Mouse (Mus musculus): Measurements from ENCODE around the gene Stx11. TPM values are rescaled to one million over a fixed set of nuclear protein-coding genes. Genes with fewer than 3 reads are reported as not detected.

Gene Stx11
- polyA plus RNA-seq, 1 experiment from 2014 or later = 2.7 TPM

- ATAC-seq (ENCODE audit: low FRiP score) (no peak), DNase-seq (ENCODE audit: low spot score) (peak; percentile 19)
- Histone ChIP-seq H3K9ac (ENCODE audit: low read depth, low read length) (no peak overlapping the region), H3K9me3 (ENCODE audit: control insufficient read depth, low read length) (no peaks in the 10 kb centered on the region), H3K4me2 (replicated peaks; ENCODE audit: low read depth, low read length) (no peak overlapping the region), H3K4me1 (replicated peaks; ENCODE audit: control insufficient read depth, insufficient read depth, low read length) (no peaks in the 10 kb centered on the region), H3K4me3 (ENCODE audit: low read depth, low read length) (no peak overlapping the region), H3K36me3 (ENCODE audit: control insufficient read depth, insufficient read depth, low read length) (no peaks in the 10 kb centered on the region), H3K27ac (ENCODE audit: low read depth, low read length) (no peak overlapping the region), H3K27me3 (ENCODE audit: control insufficient read depth, insufficient read depth, low read length) (no peaks in the 10 kb centered on the region)
- WGBS = 65% methylated on average over 11 of the region's 11 CpGs
These were observed 52.0 kb downstream of the Stx11 start for GRCm38 (mm10) chr10:12911981-12912530.

GRCm38 (mm10) chr10:12911451-12911850 is 52.6 kb downstream of the Stx11 start:
- no peak for ATAC-seq (ENCODE audit: low FRiP score)
- no peaks in the 10 kb centered on the region for H3K4me1 ChIP-seq (replicated peaks; ENCODE audit: control insufficient read depth, insufficient read depth, low read length)
- no peak overlapping the region for H3K9ac ChIP-seq (ENCODE audit: low read depth, low read length)
- 89% methylated on average over 13 of the region's 13 CpGs for WGBS
- H3K27me3 ChIP-seq (ENCODE audit: control insufficient read depth, insufficient read depth, low read length) = no peaks in the 10 kb centered on the region
- H3K4me2 ChIP-seq (replicated peaks; ENCODE audit: low read depth, low read length) = no peak overlapping the region
- no peaks in the 10 kb centered on the region for H3K36me3 ChIP-seq (ENCODE audit: control insufficient read depth, insufficient read depth, low read length)
- no peak overlapping the region for H3K27ac ChIP-seq (ENCODE audit: low read depth, low read length)
- H3K9me3 ChIP-seq (ENCODE audit: control insufficient read depth, low read length) = no peaks in the 10 kb centered on the region
- DNase-seq (ENCODE audit: low spot score) = no peak
- no peak overlapping the region for H3K4me3 ChIP-seq (ENCODE audit: low read depth, low read length)

- Histone ChIP-seq H3K9ac (ENCODE audit: low read depth, low read length) (no peak overlapping the region), H3K4me3 (ENCODE audit: low read depth, low read length) (no peak overlapping the region), H3K4me1 (replicated peaks; ENCODE audit: control insufficient read depth, insufficient read depth, low read length) (no peaks in the 10 kb centered on the region), H3K36me3 (ENCODE audit: control insufficient read depth, insufficient read depth, low read length) (no peaks in the 10 kb centered on the region), H3K9me3 (ENCODE audit: control insufficient read depth, low read length) (no peaks in the 10 kb centered on the region), H3K27ac (ENCODE audit: low read depth, low read length) (no peak overlapping the region), H3K4me2 (replicated peaks; ENCODE audit: low read depth, low read length) (no peak overlapping the region), H3K27me3 (ENCODE audit: control insufficient read depth, insufficient read depth, low read length) (no peaks in the 10 kb centered on the region)
- ATAC-seq (ENCODE audit: low FRiP score) (no peak), DNase-seq (ENCODE audit: low spot score) (no peak)
- WGBS = 88% methylated on average over 2 of the region's 2 CpGs
These were observed 54.2 kb downstream of the Stx11 start for GRCm38 (mm10) chr10:12909891-12910290.

- DNase-seq (ENCODE audit: low spot score) (no peak), ATAC-seq (ENCODE audit: low FRiP score) (no peak)
- no peak overlapping the region for H3K9ac ChIP-seq (ENCODE audit: low read depth, low read length)
These were observed 54.9 kb downstream of the Stx11 start for GRCm38 (mm10) chr10:12909179-12909578.

GRCm38 (mm10) chr10:12904140-12904528 is 60.0 kb downstream of the Stx11 start:
- DNase-seq (ENCODE audit: low spot score) = no peak
- Histone ChIP-seq H3K27me3 (ENCODE audit: control insufficient read depth, insufficient read depth, low read length) (no peaks in the 10 kb centered on the region), H3K9me3 (ENCODE audit: control insufficient read depth, low read length) (no peaks in the 10 kb centered on the region), H3K4me3 (ENCODE audit: low read depth, low read length) (no peak overlapping the region), H3K4me2 (replicated peaks; ENCODE audit: low read depth, low read length) (no peak overlapping the region), H3K9ac (ENCODE audit: low read depth, low read length) (no peak overlapping the region), H3K36me3 (ENCODE audit: control insufficient read depth, insufficient read depth, low read length) (no peaks in the 10 kb centered on the region), H3K27ac (ENCODE audit: low read depth, low read length) (no peak overlapping the region), H3K4me1 (replicated peaks; ENCODE audit: control insufficient read depth, insufficient read depth, low read length) (no peaks in the 10 kb centered on the region)
- no peak for ATAC-seq (ENCODE audit: low FRiP score)
- 75% methylated on average over 5 of the region's 5 CpGs for WGBS

More at GRCm38 (mm10) chr10:12909179-12909578, 54.9 kb downstream of the Stx11 start:
- Histone ChIP-seq H3K4me1 (replicated peaks; ENCODE audit: control insufficient read depth, insufficient read depth, low read length) (no peaks in the 10 kb centered on the region), H3K4me2 (replicated peaks; ENCODE audit: low read depth, low read length) (no peak overlapping the region), H3K27ac (ENCODE audit: low read depth, low read length) (no peak overlapping the region), H3K4me3 (ENCODE audit: low read depth, low read length) (no peak overlapping the region), H3K9me3 (ENCODE audit: control insufficient read depth, low read length) (no peaks in the 10 kb centered on the region), H3K36me3 (ENCODE audit: control insufficient read depth, insufficient read depth, low read length) (no peaks in the 10 kb centered on the region), H3K27me3 (ENCODE audit: control insufficient read depth, insufficient read depth, low read length) (no peaks in the 10 kb centered on the region)
- WGBS = 28% methylated on average over 1 of the region's 1 CpGs

GRCm38 (mm10) chr10:12903440-12904139 is 60.5 kb downstream of the Stx11 start:
- no peak overlapping the region for H3K4me2 ChIP-seq (replicated peaks; ENCODE audit: low read depth, low read length)
- no peak overlapping the region for H3K4me3 ChIP-seq (ENCODE audit: low read depth, low read length)
- no peak overlapping the region for H3K9ac ChIP-seq (ENCODE audit: low read depth, low read length)
- ATAC-seq (ENCODE audit: low FRiP score) = no peak
- H3K27ac ChIP-seq (ENCODE audit: low read depth, low read length) = no peak overlapping the region
- no peaks in the 10 kb centered on the region for H3K4me1 ChIP-seq (replicated peaks; ENCODE audit: control insufficient read depth, insufficient read depth, low read length)
- H3K27me3 ChIP-seq (ENCODE audit: control insufficient read depth, insufficient read depth, low read length) = no peaks in the 10 kb centered on the region
- H3K9me3 ChIP-seq (ENCODE audit: control insufficient read depth, low read length) = no peaks in the 10 kb centered on the region
- no peaks in the 10 kb centered on the region for H3K36me3 ChIP-seq (ENCODE audit: control insufficient read depth, insufficient read depth, low read length)
- WGBS = 93% methylated on average over 5 of the region's 5 CpGs
- no peak for DNase-seq (ENCODE audit: low spot score)

GRCm38 (mm10) chr10:12899901-12900300 is 64.2 kb downstream of the Stx11 start:
- H3K9me3 ChIP-seq (ENCODE audit: control insufficient read depth, low read length) = no peaks in the 10 kb centered on the region
- no peak overlapping the region for H3K27ac ChIP-seq (ENCODE audit: low read depth, low read length)
- no peak overlapping the region for H3K9ac ChIP-seq (ENCODE audit: low read depth, low read length)
- DNase-seq (ENCODE audit: low spot score) (no peak), ATAC-seq (ENCODE audit: low FRiP score) (no peak)
- H3K4me1 ChIP-seq (replicated peaks; ENCODE audit: control insufficient read depth, insufficient read depth, low read length) = no peaks in the 10 kb centered on the region
- no peaks in the 10 kb centered on the region for H3K36me3 ChIP-seq (ENCODE audit: control insufficient read depth, insufficient read depth, low read length)
- no peaks in the 10 kb centered on the region for H3K27me3 ChIP-seq (ENCODE audit: control insufficient read depth, insufficient read depth, low read length)
- 93% methylated on average over 5 of the region's 5 CpGs for WGBS
- H3K4me2 ChIP-seq (replicated peaks; ENCODE audit: low read depth, low read length) = no peak overlapping the region
- no peak overlapping the region for H3K4me3 ChIP-seq (ENCODE audit: low read depth, low read length)

GRCm38 (mm10) chr10:12893339-12893738 is 70.8 kb downstream of the Stx11 start:
- Histone ChIP-seq H3K4me2 (replicated peaks; ENCODE audit: low read depth, low read length) (no peak overlapping the region), H3K4me3 (ENCODE audit: low read depth, low read length) (no peak overlapping the region), H3K9me3 (ENCODE audit: control insufficient read depth, low read length) (no peaks in the 10 kb centered on the region), H3K27ac (ENCODE audit: low read depth, low read length) (no peak overlapping the region), H3K27me3 (ENCODE audit: control insufficient read depth, insufficient read depth, low read length) (no peaks in the 10 kb centered on the region), H3K4me1 (replicated peaks; ENCODE audit: control insufficient read depth, insufficient read depth, low read length) (no peaks in the 10 kb centered on the region), H3K9ac (ENCODE audit: low read depth, low read length) (no peak overlapping the region), H3K36me3 (ENCODE audit: control insufficient read depth, insufficient read depth, low read length) (no peaks in the 10 kb centered on the region)
- 95% methylated on average over 3 of the region's 3 CpGs for WGBS
- DNase-seq (ENCODE audit: low spot score) (no peak), ATAC-seq (ENCODE audit: low FRiP score) (no peak)

GRCm38 (mm10) chr10:12888373-12888772 is 75.7 kb downstream of the Stx11 start:
- H3K4me2 ChIP-seq (replicated peaks; ENCODE audit: low read depth, low read length) = no peak overlapping the region
- H3K4me3 ChIP-seq (ENCODE audit: low read depth, low read length) = no peak overlapping the region
- H3K27me3 ChIP-seq (ENCODE audit: control insufficient read depth, insufficient read depth, low read length) = no peaks in the 10 kb centered on the region
- H3K36me3 ChIP-seq (ENCODE audit: control insufficient read depth, insufficient read depth, low read length) = no peaks in the 10 kb centered on the region
- no peaks in the 10 kb centered on the region for H3K4me1 ChIP-seq (replicated peaks; ENCODE audit: control insufficient read depth, insufficient read depth, low read length)
- H3K9ac ChIP-seq (ENCODE audit: low read depth, low read length) = no peak overlapping the region
- H3K27ac ChIP-seq (ENCODE audit: low read depth, low read length) = no peak overlapping the region
- no peak for DNase-seq (ENCODE audit: low spot score)
- 81% methylated on average over 13 of the region's 13 CpGs for WGBS
- no peak for ATAC-seq (ENCODE audit: low FRiP score)
- H3K9me3 ChIP-seq (ENCODE audit: control insufficient read depth, low read length) = no peaks in the 10 kb centered on the region

Data from hindbrain, embryonic 11.5 days (tissue).